Mouse (Mus musculus): ENCODE measurements around the gene Gm10642. TPM values are rescaled to one million over a fixed set of nuclear protein-coding genes. Genes with fewer than 3 reads are reported as not detected.

The Gm10642 gene
- polyA plus RNA-seq, 1 experiment from 2014 or later: 0.42 TPM

DNA sequence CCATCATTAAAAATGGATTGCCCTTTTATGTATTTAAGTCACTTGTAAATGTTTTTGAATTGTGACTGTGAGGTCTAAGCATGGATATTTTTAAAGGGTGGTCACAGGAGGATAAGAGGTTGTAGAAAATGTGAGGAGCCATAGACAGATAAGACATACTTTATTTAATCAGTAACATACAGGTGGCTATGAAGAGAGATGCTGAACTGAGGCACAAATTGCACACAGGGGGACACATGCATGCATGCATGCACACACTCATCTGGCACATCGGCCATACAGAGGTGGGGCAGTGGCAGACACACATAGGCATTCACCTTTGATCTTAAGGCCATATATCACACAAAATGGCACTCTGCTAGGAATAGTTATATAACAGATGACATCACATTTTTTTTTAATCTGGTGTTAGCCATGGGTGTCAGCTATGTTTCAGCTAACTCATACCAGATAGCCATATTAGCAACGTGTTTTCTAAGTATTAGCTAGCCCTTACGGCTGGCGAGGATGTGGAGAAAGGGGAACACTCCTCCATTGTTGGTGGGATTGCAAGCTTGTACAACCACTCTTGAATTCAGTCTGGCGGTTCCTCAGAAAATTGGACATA lies 47.6 kb downstream of the Gm10642 start:
- H3K4me1 ChIP-seq: no peaks in the 10 kb centered on the region
- ATAC-seq (ENCODE audit: low FRiP score): no peak
- WGBS: 94% methylated on average over 5 of the region's 5 CpGs
- H3K36me3 ChIP-seq: no peaks in the 10 kb centered on the region
- no peak overlapping the region for H3K27ac ChIP-seq (replicated peaks)
- H3K9ac ChIP-seq (replicated peaks): no peak overlapping the region
- H3K27me3 ChIP-seq (replicated peaks): no peaks in the 10 kb centered on the region
- H3K4me3 ChIP-seq (replicated peaks): no peak overlapping the region
- H3K9me3 ChIP-seq (replicated peaks): no peaks in the 10 kb centered on the region
- no peak overlapping the region for H3K4me2 ChIP-seq

- WGBS: 95% methylated on average over 1 of the region's 1 CpGs
- H3K9ac ChIP-seq (replicated peaks): no peak overlapping the region
Observed at GRCm38 (mm10) chr9:70706444-70706843, 50.4 kb downstream of the Gm10642 start.

More at GRCm38 (mm10) chr9:70706444-70706843, 50.4 kb downstream of the Gm10642 start:
- Histone ChIP-seq H3K4me3 (replicated peaks) (no peak overlapping the region), H3K4me2 (no peak overlapping the region), H3K9me3 (replicated peaks) (no peaks in the 10 kb centered on the region), H3K36me3 (no peaks in the 10 kb centered on the region), H3K4me1 (no peaks in the 10 kb centered on the region), H3K27ac (replicated peaks) (no peak overlapping the region), H3K27me3 (replicated peaks) (no peaks in the 10 kb centered on the region)
- ATAC-seq (ENCODE audit: low FRiP score): no peak

Other genes starting within 250 kb of the Gm10642 start
- 17.9 and 58.6 TPM in 2 replicates for gene Ccnb2, start 234.7 kb upstream of the Gm10642 start, polyA plus RNA-seq (2015; fragmentation: Nextera tagmentation; extraction: Ambion mirVana)
- 27.9 and 28.8 TPM in 2 replicates for gene Rnf111, start 152.5 kb upstream of the Gm10642 start, polyA plus RNA-seq (2015; fragmentation: Nextera tagmentation; extraction: Ambion mirVana)
- 56.2 and 58.6 TPM in 2 replicates for gene Sltm, start 113.5 kb upstream of the Gm10642 start, polyA plus RNA-seq (2015; fragmentation: Nextera tagmentation; extraction: Ambion mirVana)
- 19.3 and 22.3 TPM in 2 replicates for gene Mindy2, start 923 bp downstream of the Gm10642 start, polyA plus RNA-seq (2015; fragmentation: Nextera tagmentation; extraction: Ambion mirVana)
- gene Adam10, start 22.7 kb downstream of the Gm10642 start, polyA plus RNA-seq (2015; fragmentation: Nextera tagmentation; extraction: Ambion mirVana): 53.1 and 59.5 TPM in 2 replicates

Data from neural tube, embryonic 15.5 days (tissue).